Mouse (Mus musculus): ENCODE data around the gene Daam1.

The Daam1 gene

GRCm38 (mm10) chr12:71898231-71898630 lies 67.4 kb downstream of the Daam1 start:
- no peak for DNase-seq (ENCODE audit: low read depth, low spot score)

GRCm38 (mm10) chr12:71898666-71899520 lies 68.0 kb downstream of the Daam1 start:
- no peak for DNase-seq (ENCODE audit: low read depth, low spot score)

- no peak for DNase-seq (ENCODE audit: low read depth, low spot score)
These were observed 68.7 kb downstream of the Daam1 start for GRCm38 (mm10) chr12:71899566-71899965.

GRCm38 (mm10) chr12:71901211-71901610 lies 70.3 kb downstream of the Daam1 start:
- DNase-seq (ENCODE audit: low read depth, low spot score) = no peak

GRCm38 (mm10) chr12:71901859-71902258 lies 71.0 kb downstream of the Daam1 start:
- DNase-seq (ENCODE audit: low read depth, low spot score) = no peak

- DNase-seq (ENCODE audit: low read depth, low spot score) = no peak
These were observed 71.4 kb downstream of the Daam1 start for GRCm38 (mm10) chr12:71902317-71902716.

GRCm38 (mm10) chr12:71903218-71903617 lies 72.3 kb downstream of the Daam1 start:
- no peak for DNase-seq (ENCODE audit: low read depth, low spot score)

GRCm38 (mm10) chr12:71904310-71904709 lies 73.4 kb downstream of the Daam1 start:
- DNase-seq (ENCODE audit: low read depth, low spot score) = no peak

- no peak for DNase-seq (ENCODE audit: low read depth, low spot score)
These were observed 74.0 kb downstream of the Daam1 start for GRCm38 (mm10) chr12:71904926-71905325.

- DNase-seq (ENCODE audit: low read depth, low spot score) = no peak
These were observed 74.9 kb downstream of the Daam1 start for GRCm38 (mm10) chr12:71905640-71906320.

GRCm38 (mm10) chr12:71906582-71907267 lies 75.8 kb downstream of the Daam1 start:
- peak; percentile 54 for DNase-seq (ENCODE audit: low read depth, low spot score)

GRCm38 (mm10) chr12:71908984-71909383 lies 78.1 kb downstream of the Daam1 start:
- DNase-seq (ENCODE audit: low read depth, low spot score) = no peak

GRCm38 (mm10) chr12:71910246-71910645 lies 79.4 kb downstream of the Daam1 start:
- no peak for DNase-seq (ENCODE audit: low read depth, low spot score)

GRCm38 (mm10) chr12:71912262-71912661 lies 81.4 kb downstream of the Daam1 start:
- DNase-seq (ENCODE audit: low read depth, low spot score) = no peak

GRCm38 (mm10) chr12:71919156-71919555 lies 88.3 kb downstream of the Daam1 start:
- no peak for DNase-seq (ENCODE audit: low read depth, low spot score)

GRCm38 (mm10) chr12:71919962-71920361 lies 89.1 kb downstream of the Daam1 start:
- no peak for DNase-seq (ENCODE audit: low read depth, low spot score)

GRCm38 (mm10) chr12:71922827-71923381 lies 92.0 kb downstream of the Daam1 start:
- DNase-seq (ENCODE audit: low read depth, low spot score) = no peak

GRCm38 (mm10) chr12:71924978-71925529 lies 94.2 kb downstream of the Daam1 start:
- no peak for DNase-seq (ENCODE audit: low read depth, low spot score)

- peak; percentile 80 for DNase-seq (ENCODE audit: low read depth, low spot score)
These were observed 95.3 kb downstream of the Daam1 start for GRCm38 (mm10) chr12:71925990-71926700.

GRCm38 (mm10) chr12:71928092-71928491 lies 97.2 kb downstream of the Daam1 start:
- DNase-seq (ENCODE audit: low read depth, low spot score) = no peak

- DNase-seq (ENCODE audit: low read depth, low spot score) = no peak
These were observed 99.0 kb downstream of the Daam1 start for GRCm38 (mm10) chr12:71929876-71930275.

Data from R1 (cell line).